Mouse (Mus musculus): ENCODE results near the gene Zfp775.
"Not testable (repeated sequence)": the region's sequence is repeated elsewhere in the genome, so short reads cannot be mapped to it uniquely, and the experiment has no call there.

Zfp775 gene

GRCm38 (mm10) chr6:48591221-48591845 lies 10.5 kb upstream of the Zfp775 start:
- no peak for DNase-seq

GRCm38 (mm10) chr6:48591871-48592270 lies 10.0 kb upstream of the Zfp775 start:
- DNase-seq, result no peak

GRCm38 (mm10) chr6:48593158-48594042 lies 8.5 kb upstream of the Zfp775 start, which contains the start of the genes Repin1 and Gm44965:
Gene Repin1, plus strand, starts transcription at chr6:48593883.
Gene Gm44965, plus strand, starts transcription at chr6:48593941.
- DNase-seq, result peak; percentile 84

GRCm38 (mm10) chr6:48594043-48594738 lies 7.7 kb upstream of the Zfp775 start:
- peak; percentile 24 for DNase-seq

DNA sequence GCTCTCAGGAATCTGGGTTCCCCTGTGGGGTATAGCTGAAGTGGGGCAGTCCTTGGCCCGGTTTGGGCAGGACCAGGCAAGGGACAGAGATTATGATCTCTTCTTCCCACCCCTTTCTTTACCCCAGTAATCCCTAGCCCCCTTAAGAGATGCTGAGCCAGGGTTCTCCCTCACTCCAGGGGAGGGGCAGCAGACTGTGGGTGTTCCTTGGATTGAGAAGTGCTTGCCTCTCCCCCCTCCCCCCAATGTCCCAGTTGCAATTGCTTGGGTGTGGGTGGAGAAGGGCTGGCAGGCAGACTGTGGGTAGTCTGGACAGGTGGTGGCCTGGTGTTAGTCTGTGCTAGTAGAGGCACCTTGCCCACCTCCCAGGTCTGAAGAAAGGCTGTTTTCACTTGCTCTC lies 6.6 kb upstream of the Zfp775 start:
- DNase-seq, result no peak

- no peak for DNase-seq
Measured at GRCm38 (mm10) chr6:48596545-48597232, 5.2 kb upstream of the Zfp775 start.

- no peak for DNase-seq
Measured at GRCm38 (mm10) chr6:48597233-48597625, 4.6 kb upstream of the Zfp775 start.

DNA sequence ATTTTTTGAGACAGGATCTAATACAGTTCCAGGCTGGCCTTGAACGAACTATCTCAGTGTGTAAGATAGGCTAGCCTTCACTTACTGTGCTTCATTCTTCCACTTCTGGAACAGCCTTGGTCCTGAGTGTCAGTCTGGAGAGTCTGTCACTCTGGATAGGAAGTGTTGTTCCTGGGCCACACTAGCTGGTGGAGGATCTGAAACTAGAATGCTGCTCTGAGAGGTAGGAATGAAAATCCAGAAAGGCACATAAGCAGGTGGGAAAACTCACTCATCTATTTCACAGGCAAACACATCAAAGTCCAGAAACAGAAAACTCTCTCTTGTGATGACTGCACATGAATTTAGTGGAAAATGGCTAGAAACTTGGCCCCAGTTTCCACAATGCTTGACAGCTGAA lies 1.3 kb upstream of the Zfp775 start:
- no peak for DNase-seq

DNA sequence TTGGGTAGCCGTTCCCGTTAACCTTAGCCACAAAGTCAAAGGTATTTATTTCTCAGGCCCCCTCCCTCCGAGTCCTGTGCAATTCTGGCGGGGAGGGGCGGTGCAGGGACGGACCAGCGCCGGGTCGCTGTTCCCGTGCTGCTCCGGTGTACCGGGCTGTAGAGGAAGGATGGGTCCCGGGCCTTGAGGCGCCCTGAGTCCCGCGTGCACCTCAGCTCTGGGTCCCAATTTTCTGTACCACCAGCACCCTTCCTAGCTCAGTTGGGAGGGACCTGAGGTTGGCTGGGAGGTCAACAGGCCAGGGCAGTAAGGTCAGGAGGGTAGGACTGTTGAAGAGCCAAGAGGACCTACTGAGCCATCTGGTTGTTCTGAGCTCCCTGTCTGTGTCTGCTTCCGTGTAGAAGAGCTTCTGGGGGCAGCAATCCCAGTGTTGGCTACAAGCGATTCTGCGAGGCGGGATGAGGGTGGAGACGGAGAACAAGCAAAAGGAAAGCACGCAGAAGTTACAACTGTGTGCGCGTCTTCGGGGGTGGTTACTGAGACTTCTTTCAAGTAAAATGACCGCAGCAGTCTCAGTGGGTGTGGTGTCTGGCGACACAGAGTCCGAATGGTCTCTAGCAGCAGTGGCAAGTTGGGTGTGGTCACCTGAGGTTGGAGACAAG lies 348 bp downstream of the Zfp775 start:
- DNase-seq, result peak; percentile 37

GRCm38 (mm10) chr6:48608124-48608523 lies 6.3 kb downstream of the Zfp775 start:
- no peak for DNase-seq

GRCm38 (mm10) chr6:48609512-48609911 lies 7.6 kb downstream of the Zfp775 start:
- DNase-seq, result peak; percentile 11

DNA sequence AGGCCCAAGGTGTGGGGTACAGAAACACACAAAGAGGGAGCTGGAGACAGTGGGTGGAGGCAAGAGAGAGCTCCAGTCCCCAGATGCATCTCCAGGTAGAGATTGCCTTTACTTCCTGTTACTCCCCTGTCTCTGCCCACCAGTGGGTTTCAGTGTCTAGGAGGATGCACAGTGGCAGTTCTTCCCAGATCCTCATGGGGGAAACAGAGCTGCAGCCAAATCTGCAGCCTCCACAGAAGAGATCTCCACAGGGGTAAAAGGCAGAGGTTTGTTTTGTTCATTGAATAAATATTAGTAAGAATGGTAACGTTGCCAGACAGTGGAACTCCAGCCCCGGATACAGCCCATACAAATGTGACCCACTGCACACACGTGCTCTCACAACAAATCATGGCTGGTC lies 8.8 kb downstream of the Zfp775 start:
- DNase-seq, result no peak

GRCm38 (mm10) chr6:48613464-48613863 lies 11.6 kb downstream of the Zfp775 start:
- no peak for DNase-seq

- no peak for DNase-seq
Measured at GRCm38 (mm10) chr6:48614756-48615155, 12.9 kb downstream of the Zfp775 start.

- no peak for DNase-seq
Measured at GRCm38 (mm10) chr6:48620031-48620430, 18.2 kb downstream of the Zfp775 start.

GRCm38 (mm10) chr6:48622186-48622843 lies 20.5 kb downstream of the Zfp775 start:
- DNase-seq, result not testable (repeated sequence)

GRCm38 (mm10) chr6:48623460-48623859 lies 21.6 kb downstream of the Zfp775 start:
- DNase-seq, result no peak

DNA sequence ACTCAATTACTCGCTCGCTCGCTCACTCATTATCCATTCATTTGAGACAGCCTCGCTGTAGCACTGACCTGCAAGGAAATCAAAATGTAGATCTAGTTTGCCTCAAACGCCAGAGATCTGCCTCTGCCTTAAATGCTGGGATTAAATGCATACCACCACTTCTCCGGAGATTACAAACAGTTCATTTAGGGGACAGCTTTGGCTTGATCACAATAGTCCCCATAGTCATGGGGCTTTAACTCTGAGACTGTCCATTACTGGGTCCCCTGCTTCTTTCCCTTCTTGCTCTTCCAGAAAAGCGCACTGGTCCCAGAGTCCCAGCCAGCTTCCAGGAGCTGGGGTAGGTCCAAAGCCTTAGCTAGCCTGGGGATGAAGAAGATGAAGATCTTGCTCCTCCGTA lies 24.6 kb downstream of the Zfp775 start, which contains the start of gene AI854703:
Gene AI854703, plus strand, starts transcription at position 301 of the 400 bp plus-strand sequence.
- no peak for DNase-seq

DNA sequence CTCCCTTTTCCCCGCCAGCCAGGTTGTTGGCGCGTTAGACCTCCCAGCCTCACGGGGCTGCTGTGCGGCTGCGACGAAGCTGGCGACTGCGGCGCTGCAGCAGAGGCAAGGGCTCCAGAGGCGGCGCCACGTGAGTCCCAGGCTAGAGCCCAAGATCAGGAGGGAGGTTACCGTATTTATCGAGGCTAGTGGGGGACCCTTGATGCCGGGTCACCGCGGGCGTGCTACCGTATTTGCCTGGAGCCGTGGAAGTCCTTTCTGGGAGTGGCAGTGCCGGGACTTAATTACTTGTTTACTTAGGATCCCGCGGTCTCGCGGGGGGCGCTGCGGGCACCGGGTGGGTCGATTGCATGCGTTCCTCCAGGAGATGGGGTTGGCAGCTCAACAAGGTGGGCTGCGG lies 25.1 kb downstream of the Zfp775 start:
- peak; percentile 41 for DNase-seq

- no peak for DNase-seq
Measured at GRCm38 (mm10) chr6:48627511-48627924, 25.7 kb downstream of the Zfp775 start.

DNA sequence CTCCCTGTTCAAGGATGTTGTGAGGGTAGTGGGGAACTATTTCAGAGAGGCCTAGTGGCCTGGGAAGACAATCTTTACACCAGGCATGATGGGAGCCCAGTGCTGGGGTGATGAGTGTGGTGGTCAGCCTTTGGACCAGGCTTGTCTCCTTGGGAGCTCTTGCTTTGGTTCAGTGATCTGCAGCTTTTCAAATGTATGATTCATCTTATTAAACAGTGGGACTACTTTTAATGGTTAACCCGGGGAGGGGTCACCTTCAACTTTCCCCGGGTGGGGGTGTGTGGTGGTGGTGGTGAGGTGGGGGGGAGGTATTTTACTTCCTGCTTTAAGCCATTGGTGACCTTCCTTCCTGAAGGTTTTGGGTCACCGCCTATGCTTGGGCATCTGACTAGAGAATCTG lies 26.5 kb downstream of the Zfp775 start:
- DNase-seq, result no peak

Data from liver (tissue).